10 mouse cellular contexts compared by ENCODE assay signal in the genomic region with DNA sequence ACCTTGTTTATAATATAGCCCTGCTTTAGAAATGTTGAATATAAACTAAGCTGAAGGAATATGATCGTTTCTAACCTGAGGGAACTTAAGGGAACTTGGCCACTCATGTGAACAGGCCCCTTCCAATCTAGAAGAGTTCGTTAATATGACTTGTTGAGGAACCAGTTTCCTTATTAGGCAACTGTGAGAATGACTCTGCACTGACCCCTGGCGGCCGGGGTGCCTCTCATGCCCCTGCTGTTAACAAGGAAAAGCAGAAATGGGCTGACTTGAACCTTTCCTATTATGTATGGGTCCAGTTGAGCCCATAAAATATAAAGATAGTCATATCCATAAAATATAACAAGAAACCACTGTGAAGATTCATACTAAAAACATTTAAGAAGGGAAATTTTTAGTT. TPM values are rescaled to one million over a fixed set of nuclear protein-coding genes. Genes with fewer than 3 reads are reported as not detected.
A peak's percentile ranks its signal among the peaks of the same experiment; 100 is the strongest.
DNase-seq lines count a peak whose midpoint lies in the region; ATAC-seq and TF ChIP-seq lines count a peak whose summit lies in the region.
"Had no signal": no experiment of that assay in that cellular context is flagged by ENCODE, and none has a peak within 500 bp of the region (broad histone marks: within the 10 kb centered on the region; RNA-seq: fewer than 3 reads in every experiment).

No protein-coding gene starts in this region.

- no peak; the same call in 1 of the 2 replicates for TF ChIP-seq CTCF in heart, adult 2 months (IDR thresholded peaks at IDR 0.05)
- peak; percentile 90 for TF ChIP-seq CTCF in stomach, postnatal 0 days (IDR thresholded peaks at IDR 0.05; ENCODE audit: low read depth)

- TF ChIP-seq EP300 in heart, adult 2 months (IDR thresholded peaks at IDR 0.05; ENCODE audit: insufficient read depth, low read depth, low read length) = peak; percentile 66; the same call in 1 of the 2 replicates
- TF ChIP-seq EP300 in stomach, postnatal 0 days (optimal IDR thresholded peaks at IDR 0.05) = no peak

- DNase-seq in hindbrain, embryonic 11.5 days (ENCODE audit: low spot score) = peak; percentile 86
- peak; percentile 73 for DNase-seq in R1 (ENCODE audit: low read depth, low spot score)
- DNase-seq in cerebellum, postnatal 25 days = peak; percentile 75 to 87
- DNase-seq in heart, adult 2 months = peak; percentile 57 to 82
- peak; percentile 31 for DNase-seq in layer of hippocampus, adult 9-10 months (ENCODE audit: low spot score)
- DNase-seq in mesoderm, embryonic 11.5 days (ENCODE audit: low read depth, low spot score) = peak; percentile 72
- peak; percentile 92 for DNase-seq in stomach, postnatal 0 days (ENCODE audit: low spot score)

- no peaks in the 10 kb centered on the region for H3K36me3 ChIP-seq in hindbrain, embryonic 11.5 days (ENCODE audit: control insufficient read depth, insufficient read depth, low read length)
- H3K36me3 ChIP-seq in hindbrain, embryonic 16.5 days (ENCODE audit: control insufficient read depth, insufficient read depth, low read length) = 0 out of 2 replicates have a peak, but pooled peaks cover 2% of the 10 kb centered on the region
- no peaks in the 10 kb centered on the region for H3K36me3 ChIP-seq in heart, adult 2 months (ENCODE audit: control insufficient read depth, insufficient read depth, low read length)
- no peaks in the 10 kb centered on the region; the same call in 1 of the 2 replicates for H3K36me3 ChIP-seq in stomach, postnatal 0 days (ENCODE audit: control insufficient read depth, insufficient read depth, low read length)

- no peak for ATAC-seq in hindbrain, embryonic 11.5 days (ENCODE audit: low FRiP score)
- ATAC-seq in hindbrain, embryonic 16.5 days = no peak
- ATAC-seq in stomach, postnatal 0 days (ENCODE audit: low FRiP score, low TSS enrichment) = peak; percentile 53

- H3K9me3 ChIP-seq in hindbrain, embryonic 11.5 days (ENCODE audit: control insufficient read depth, low read length) = no peaks in the 10 kb centered on the region
- H3K9me3 ChIP-seq in hindbrain, embryonic 16.5 days (ENCODE audit: control insufficient read depth, low read length) = no peaks in the 10 kb centered on the region
- no peaks in the 10 kb centered on the region for H3K9me3 ChIP-seq in stomach, postnatal 0 days (ENCODE audit: control insufficient read depth, low read length)
- H3K9me3 ChIP-seq: embryonic facial prominence, embryonic 13.5 days; megakaryocyte, embryonic 14.5 days had no signal

- WGBS in hindbrain, embryonic 11.5 days = 7% methylated on average over 4 of the region's 4 CpGs
- WGBS in hindbrain, embryonic 16.5 days = 6% methylated on average over 4 of the region's 4 CpGs
- WGBS in heart, adult 2 months = 5% methylated on average over 4 of the region's 4 CpGs
- 3% methylated on average over 4 of the region's 4 CpGs for WGBS in stomach, postnatal 0 days

- H3K27ac ChIP-seq in hindbrain, embryonic 11.5 days (ENCODE audit: low read depth, low read length) = no peak overlapping the region
- no peak overlapping the region for H3K27ac ChIP-seq in hindbrain, embryonic 16.5 days (ENCODE audit: low read depth, low read length)
- H3K27ac ChIP-seq in heart, adult 2 months = no peak overlapping the region
- no peak overlapping the region for H3K27ac ChIP-seq in stomach, postnatal 0 days (replicated peaks)
- H3K27ac ChIP-seq: embryonic facial prominence, embryonic 13.5 days had no signal

- H3K4me3 ChIP-seq in hindbrain, embryonic 11.5 days (ENCODE audit: low read depth, low read length) = no peak overlapping the region
- no peak overlapping the region for H3K4me3 ChIP-seq in hindbrain, embryonic 16.5 days (ENCODE audit: low read length)
- H3K4me3 ChIP-seq in heart, adult 2 months = no peak overlapping the region
- H3K4me3 ChIP-seq in stomach, postnatal 0 days (ENCODE audit: low read depth, low read length) = no peak overlapping the region
- H3K4me3 ChIP-seq: embryonic facial prominence, embryonic 13.5 days; megakaryocyte, embryonic 14.5 days had no signal

- H3K79me2 ChIP-seq in heart, adult 2 months (replicated peaks; ENCODE audit: control insufficient read depth, insufficient read depth, low read length) = no peaks in the 10 kb centered on the region

- H3K4me2 ChIP-seq in hindbrain, embryonic 11.5 days (replicated peaks; ENCODE audit: low read depth, low read length) = no peak overlapping the region
- H3K4me2 ChIP-seq in hindbrain, embryonic 16.5 days (ENCODE audit: low read length) = no peak overlapping the region
- H3K4me2 ChIP-seq in stomach, postnatal 0 days (replicated peaks; ENCODE audit: low read depth) = no peak overlapping the region
- H3K4me2 ChIP-seq: embryonic facial prominence, embryonic 13.5 days had no signal

- H3K27me3 ChIP-seq in hindbrain, embryonic 11.5 days (ENCODE audit: control insufficient read depth, insufficient read depth, low read length) = no peaks in the 10 kb centered on the region
- no peaks in the 10 kb centered on the region for H3K27me3 ChIP-seq in hindbrain, embryonic 16.5 days (replicated peaks; ENCODE audit: control insufficient read depth, insufficient read depth, low read length)
- no peaks in the 10 kb centered on the region for H3K27me3 ChIP-seq in heart, adult 2 months (ENCODE audit: control insufficient read depth, insufficient read depth, low read length)
- no peaks in the 10 kb centered on the region for H3K27me3 ChIP-seq in stomach, postnatal 0 days (ENCODE audit: control insufficient read depth, insufficient read depth, low read length)
- H3K27me3 ChIP-seq: embryonic facial prominence, embryonic 13.5 days had no signal

- no peak for TF ChIP-seq POLR2A in heart, adult 2 months (IDR thresholded peaks at IDR 0.05; ENCODE audit: insufficient read depth, low read depth, low read length)

- intact Hi-C loops in heart, adult 2 months (cut with DNase I) = loop anchor here (1.0 kb wide), 1 partner anchor 149 kb away; no protein-coding TSS in a partner anchor

- no peak overlapping the region for H3K9ac ChIP-seq in hindbrain, embryonic 11.5 days (ENCODE audit: low read depth, low read length)
- H3K9ac ChIP-seq in hindbrain, embryonic 16.5 days (ENCODE audit: low read depth, low read length) = no peak overlapping the region
- H3K9ac ChIP-seq in heart, adult 2 months (ENCODE audit: low read depth, low read length) = no peak overlapping the region
- H3K9ac ChIP-seq in stomach, postnatal 0 days (ENCODE audit: low read length) = no peak overlapping the region
- H3K9ac ChIP-seq: embryonic facial prominence, embryonic 13.5 days had no signal

- no peaks in the 10 kb centered on the region for H3K4me1 ChIP-seq in hindbrain, embryonic 11.5 days (replicated peaks; ENCODE audit: control insufficient read depth, insufficient read depth, low read length)
- H3K4me1 ChIP-seq in hindbrain, embryonic 16.5 days (ENCODE audit: control insufficient read depth, insufficient read depth, low read depth, low read length) = no peaks in the 10 kb centered on the region
- no peaks in the 10 kb centered on the region for H3K4me1 ChIP-seq in heart, adult 2 months (ENCODE audit: control insufficient read depth, insufficient read depth, low read length)
- no peaks in the 10 kb centered on the region for H3K4me1 ChIP-seq in stomach, postnatal 0 days (replicated peaks; ENCODE audit: control insufficient read depth, insufficient read depth)
- H3K4me1 ChIP-seq: embryonic facial prominence, embryonic 13.5 days; megakaryocyte, embryonic 14.5 days had no signal

RNA-seq across cellular contexts. Expression of a gene that starts 8.1 kb away (rescaled TPM):
- polyA plus RNA-seq in hindbrain, embryonic 11.5 days (2014; fragmentation: Nextera tagmentation; extraction: Ambion mirVana) = 14.2 and 15.7 TPM in 2 replicates
- 6.2 and 11.9 TPM in 2 replicates for polyA plus RNA-seq in hindbrain, embryonic 16.5 days (2015; fragmentation: Nextera tagmentation; extraction: Ambion mirVana)
- total RNA-seq in heart, adult 2 months (2021) = 10 to 100 TPM; 36.0 to 38.9 TPM
- 25.1 and 39.8 TPM in 2 replicates for polyA plus RNA-seq in heart, adult 2 months (2012; rRNA removed)
- 8.7 and 10.2 TPM in 2 replicates for polyA plus RNA-seq in stomach, postnatal 0 days (2015; fragmentation: Nextera tagmentation; extraction: Ambion mirVana)

RNA-seq across cellular contexts. Expression of a gene that starts 10.5 kb away (rescaled TPM):
- 8.7 and 11.7 TPM in 2 replicates for polyA plus RNA-seq in hindbrain, embryonic 11.5 days (2014; fragmentation: Nextera tagmentation; extraction: Ambion mirVana)
- polyA plus RNA-seq in hindbrain, embryonic 16.5 days (2015; fragmentation: Nextera tagmentation; extraction: Ambion mirVana) = 7.4 and 7.8 TPM in 2 replicates
- 10 to 100 TPM; 56.4 to 59.6 TPM for total RNA-seq in heart, adult 2 months (2021)
- 32.8 and 45.3 TPM in 2 replicates for polyA plus RNA-seq in heart, adult 2 months (2012; rRNA removed)
- 7.6 and 8.1 TPM in 2 replicates for polyA plus RNA-seq in stomach, postnatal 0 days (2015; fragmentation: Nextera tagmentation; extraction: Ambion mirVana)

RNA-seq across cellular contexts. Expression of a gene that starts 39.6 kb away (rescaled TPM):
- polyA plus RNA-seq in hindbrain, embryonic 11.5 days (2014; fragmentation: Nextera tagmentation; extraction: Ambion mirVana) = 70.1 and 77.6 TPM in 2 replicates
- polyA plus RNA-seq in hindbrain, embryonic 16.5 days (2015; fragmentation: Nextera tagmentation; extraction: Ambion mirVana) = 152 and 179 TPM in 2 replicates
- total RNA-seq in heart, adult 2 months (2021) = 10 to 100 TPM; 36.5 to 39.2 TPM
- polyA plus RNA-seq in heart, adult 2 months (2012; rRNA removed) = 28.9 and 48.7 TPM in 2 replicates
- 25.9 and 28.1 TPM in 2 replicates for polyA plus RNA-seq in stomach, postnatal 0 days (2015; fragmentation: Nextera tagmentation; extraction: Ambion mirVana)

Comparison
In these comparisons a context has a peak if more than half of its experiments do, and no peak if none do; other contexts are left out.
1. DNase-seq: peak in every context shown above with its lines; median percentile 92 in stomach, postnatal 0 days; 86 in hindbrain, embryonic 11.5 days; 81 in cerebellum, postnatal 25 days; 73 in R1; 72 in mesoderm, embryonic 11.5 days; 70 in heart, adult 2 months; 31 in layer of hippocampus, adult 9-10 months.